Mouse (Mus musculus): Measurements from ENCODE around the gene Kmt5c. TPM values are rescaled to one million over a fixed set of nuclear protein-coding genes. Genes with fewer than 3 reads are reported as not detected.

Gene Kmt5c
- polyA plus RNA-seq (2014; fragmentation: Illumina TruSeq; extraction: RNeasy Lipid Tissue Mini Kit (QIAGEN cat#74804); ENCODE audit: low read depth, low replicate concordance), result 3.9 TPM

GRCm38 (mm10) chr7:4739544-4740275 is at the start of gene Kmt5c:
Kmt5c (plus strand) TSS chr7:4740115.

GRCm38 (mm10) chr7:4690387-4690786 is 49.5 kb upstream of the Kmt5c start, which contains the start of gene Brsk1:
Brsk1 (plus strand) TSS chr7:4690604.

GRCm38 (mm10) chr7:4725169-4725568 is 14.7 kb upstream of the Kmt5c start, which contains the start of gene Tmem150b:
Tmem150b (minus strand) TSS chr7:4725249.

GRCm38 (mm10) chr7:4752821-4753570 is 13.1 kb downstream of the Kmt5c start, which contains the start of gene Cox6b2:
Cox6b2 (minus strand) TSS chr7:4753094.

GRCm38 (mm10) chr7:4771202-4771601 is 31.3 kb downstream of the Kmt5c start, which contains the start of gene Fam71e2:
Fam71e2 (minus strand) TSS chr7:4771302.

GRCm38 (mm10) chr7:4782759-4783158 is 42.8 kb downstream of the Kmt5c start, which contains the start of the genes Il11 and Tmem190:
Il11 (minus strand) TSS chr7:4782859.
Tmem190 (plus strand) TSS chr7:4782937.

GRCm38 (mm10) chr7:4789436-4789935 is 49.6 kb downstream of the Kmt5c start, which contains the start of gene Tmem238:
Tmem238 (minus strand) TSS chr7:4789656.

GRCm38 (mm10) chr7:4792278-4793212 is 52.6 kb downstream of the Kmt5c start, which contains the start of gene Rpl28:
Rpl28 (plus strand) TSS chr7:4792874.

Other genes starting within 250 kb of the Kmt5c start
- gene Ppp1r12c, start 238.4 kb upstream of the Kmt5c start, polyA plus RNA-seq (2014; fragmentation: Illumina TruSeq; extraction: RNeasy Lipid Tissue Mini Kit (QIAGEN cat#74804); ENCODE audit: low read depth, low replicate concordance), result 12.5 TPM
- gene Tnnt1, start 223.7 kb upstream of the Kmt5c start, polyA plus RNA-seq (2014; fragmentation: Illumina TruSeq; extraction: RNeasy Lipid Tissue Mini Kit (QIAGEN cat#74804); ENCODE audit: low read depth, low replicate concordance), result not detected
- gene Tnni3, start 215.9 kb upstream of the Kmt5c start, polyA plus RNA-seq (2014; fragmentation: Illumina TruSeq; extraction: RNeasy Lipid Tissue Mini Kit (QIAGEN cat#74804); ENCODE audit: low read depth, low replicate concordance), result not detected
- not detected for gene Dnaaf3, start 207.7 kb upstream of the Kmt5c start, polyA plus RNA-seq (2014; fragmentation: Illumina TruSeq; extraction: RNeasy Lipid Tissue Mini Kit (QIAGEN cat#74804); ENCODE audit: low read depth, low replicate concordance)
- 1.2 TPM for gene Syt5, start 192.6 kb upstream of the Kmt5c start, polyA plus RNA-seq (2014; fragmentation: Illumina TruSeq; extraction: RNeasy Lipid Tissue Mini Kit (QIAGEN cat#74804); ENCODE audit: low read depth, low replicate concordance)
- gene Ptprh, start 136.1 kb upstream of the Kmt5c start, polyA plus RNA-seq (2014; fragmentation: Illumina TruSeq; extraction: RNeasy Lipid Tissue Mini Kit (QIAGEN cat#74804); ENCODE audit: low read depth, low replicate concordance), result 17.8 TPM
- gene Tmem86b, start 108.7 kb upstream of the Kmt5c start, polyA plus RNA-seq (2014; fragmentation: Illumina TruSeq; extraction: RNeasy Lipid Tissue Mini Kit (QIAGEN cat#74804); ENCODE audit: low read depth, low replicate concordance), result 0.88 TPM
- gene Ppp6r1, start 81.1 kb upstream of the Kmt5c start, polyA plus RNA-seq (2014; fragmentation: Illumina TruSeq; extraction: RNeasy Lipid Tissue Mini Kit (QIAGEN cat#74804); ENCODE audit: low read depth, low replicate concordance), result 12.3 TPM
- gene Hspbp1, start 55.0 kb upstream of the Kmt5c start, polyA plus RNA-seq (2014; fragmentation: Illumina TruSeq; extraction: RNeasy Lipid Tissue Mini Kit (QIAGEN cat#74804); ENCODE audit: low read depth, low replicate concordance), result not detected
- 0.35 TPM for gene Brsk1, start 49.5 kb upstream of the Kmt5c start, polyA plus RNA-seq (2014; fragmentation: Illumina TruSeq; extraction: RNeasy Lipid Tissue Mini Kit (QIAGEN cat#74804); ENCODE audit: low read depth, low replicate concordance)
- 4.8 TPM for gene Tmem150b, start 14.9 kb upstream of the Kmt5c start, polyA plus RNA-seq (2014; fragmentation: Illumina TruSeq; extraction: RNeasy Lipid Tissue Mini Kit (QIAGEN cat#74804); ENCODE audit: low read depth, low replicate concordance)
- gene Cox6b2, start 13.0 kb downstream of the Kmt5c start, polyA plus RNA-seq (2014; fragmentation: Illumina TruSeq; extraction: RNeasy Lipid Tissue Mini Kit (QIAGEN cat#74804); ENCODE audit: low read depth, low replicate concordance), result not detected
- not detected for gene Fam71e2, start 31.2 kb downstream of the Kmt5c start, polyA plus RNA-seq (2014; fragmentation: Illumina TruSeq; extraction: RNeasy Lipid Tissue Mini Kit (QIAGEN cat#74804); ENCODE audit: low read depth, low replicate concordance)
- gene Il11, start 42.7 kb downstream of the Kmt5c start, polyA plus RNA-seq (2014; fragmentation: Illumina TruSeq; extraction: RNeasy Lipid Tissue Mini Kit (QIAGEN cat#74804); ENCODE audit: low read depth, low replicate concordance), result 0.38 TPM
- gene Tmem190, start 42.8 kb downstream of the Kmt5c start, polyA plus RNA-seq (2014; fragmentation: Illumina TruSeq; extraction: RNeasy Lipid Tissue Mini Kit (QIAGEN cat#74804); ENCODE audit: low read depth, low replicate concordance), result not detected
- 1.2 TPM for gene Tmem238, start 49.5 kb downstream of the Kmt5c start, polyA plus RNA-seq (2014; fragmentation: Illumina TruSeq; extraction: RNeasy Lipid Tissue Mini Kit (QIAGEN cat#74804); ENCODE audit: low read depth, low replicate concordance)
- gene Rpl28, start 52.8 kb downstream of the Kmt5c start, polyA plus RNA-seq (2014; fragmentation: Illumina TruSeq; extraction: RNeasy Lipid Tissue Mini Kit (QIAGEN cat#74804); ENCODE audit: low read depth, low replicate concordance), result 18.9 TPM
- gene Ube2s, start 72.5 kb downstream of the Kmt5c start, polyA plus RNA-seq (2014; fragmentation: Illumina TruSeq; extraction: RNeasy Lipid Tissue Mini Kit (QIAGEN cat#74804); ENCODE audit: low read depth, low replicate concordance), result 2.9 TPM
- 0.66 TPM for gene Shisa7, start 104.6 kb downstream of the Kmt5c start, polyA plus RNA-seq (2014; fragmentation: Illumina TruSeq; extraction: RNeasy Lipid Tissue Mini Kit (QIAGEN cat#74804); ENCODE audit: low read depth, low replicate concordance)
- 1.4 TPM for gene Isoc2b, start 130.1 kb downstream of the Kmt5c start, polyA plus RNA-seq (2014; fragmentation: Illumina TruSeq; extraction: RNeasy Lipid Tissue Mini Kit (QIAGEN cat#74804); ENCODE audit: low read depth, low replicate concordance)
- 0.44 TPM for gene Isoc2a, start 137.0 kb downstream of the Kmt5c start, polyA plus RNA-seq (2014; fragmentation: Illumina TruSeq; extraction: RNeasy Lipid Tissue Mini Kit (QIAGEN cat#74804); ENCODE audit: low read depth, low replicate concordance)
- not detected for gene Gm36210, start 166.4 kb downstream of the Kmt5c start, polyA plus RNA-seq (2014; fragmentation: Illumina TruSeq; extraction: RNeasy Lipid Tissue Mini Kit (QIAGEN cat#74804); ENCODE audit: low read depth, low replicate concordance)
- not detected for gene Zfp628, start 175.1 kb downstream of the Kmt5c start, polyA plus RNA-seq (2014; fragmentation: Illumina TruSeq; extraction: RNeasy Lipid Tissue Mini Kit (QIAGEN cat#74804); ENCODE audit: low read depth, low replicate concordance)
- 1.5 TPM for gene Nat14, start 181.9 kb downstream of the Kmt5c start, polyA plus RNA-seq (2014; fragmentation: Illumina TruSeq; extraction: RNeasy Lipid Tissue Mini Kit (QIAGEN cat#74804); ENCODE audit: low read depth, low replicate concordance)
- gene Ssc5d, start 185.7 kb downstream of the Kmt5c start, polyA plus RNA-seq (2014; fragmentation: Illumina TruSeq; extraction: RNeasy Lipid Tissue Mini Kit (QIAGEN cat#74804); ENCODE audit: low read depth, low replicate concordance), result 0.38 TPM
- gene Sbk2, start 224.3 kb downstream of the Kmt5c start, polyA plus RNA-seq (2014; fragmentation: Illumina TruSeq; extraction: RNeasy Lipid Tissue Mini Kit (QIAGEN cat#74804); ENCODE audit: low read depth, low replicate concordance), result not detected
- gene Sbk3, start 231.1 kb downstream of the Kmt5c start, polyA plus RNA-seq (2014; fragmentation: Illumina TruSeq; extraction: RNeasy Lipid Tissue Mini Kit (QIAGEN cat#74804); ENCODE audit: low read depth, low replicate concordance), result not detected

Data from sigmoid colon, adult 10 weeks (tissue).